8 mouse cellular contexts compared by ENCODE assay signal in the genomic region with DNA sequence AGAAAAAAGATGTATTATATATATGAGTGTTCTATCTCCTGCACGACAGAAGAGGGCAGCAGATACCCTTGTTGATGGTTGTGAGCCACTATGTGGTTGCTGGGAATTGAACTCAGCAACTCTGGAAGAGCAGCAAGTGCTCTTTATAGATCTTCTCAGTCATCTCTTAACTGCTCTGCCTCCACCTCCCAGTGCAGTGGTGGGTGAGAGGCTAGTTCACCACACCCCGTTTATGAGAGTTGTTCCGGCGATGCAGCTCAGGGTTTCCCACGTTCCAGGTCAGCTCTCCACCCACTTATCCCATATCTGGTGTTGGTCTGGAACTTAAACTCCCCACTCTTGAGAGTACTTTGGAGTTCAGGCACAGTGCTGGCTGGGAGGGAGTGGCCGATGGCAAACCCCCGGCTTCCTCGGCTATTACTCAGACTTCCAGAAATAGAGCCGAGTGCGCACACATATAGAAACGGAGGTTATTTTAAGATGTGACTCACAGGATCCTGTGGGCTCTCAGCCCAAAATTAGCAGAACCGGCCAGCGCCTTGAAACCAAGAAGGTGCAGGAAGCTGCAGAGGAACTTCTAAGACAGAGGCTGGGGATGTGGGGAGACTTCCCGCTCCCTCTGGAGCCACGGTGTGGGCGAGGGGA. TPM values are rescaled to one million over a fixed set of nuclear protein-coding genes. Genes with fewer than 3 reads are reported as not detected.
DNase-seq lines count a peak whose midpoint lies in the region; ATAC-seq and TF ChIP-seq lines count a peak whose summit lies in the region.

No protein-coding gene starts in this region.

- peak overlapping the region; percentile 31 for H3K27ac ChIP-seq in cortical plate, adult 2 months (ENCODE audit: insufficient read depth, low read length)
- H3K27ac ChIP-seq in intestine, embryonic 14.5 days (ENCODE audit: low read depth): peak overlapping the region; percentile 69
- no peak overlapping the region for H3K27ac ChIP-seq in midbrain, embryonic 16.5 days (ENCODE audit: low read length)

- no peaks in the 10 kb centered on the region for H3K9me3 ChIP-seq in G1E (replicated peaks)
- no peaks in the 10 kb centered on the region for H3K9me3 ChIP-seq in intestine, embryonic 14.5 days (ENCODE audit: control insufficient read depth, low read length)
- H3K9me3 ChIP-seq in midbrain, embryonic 16.5 days (replicated peaks; ENCODE audit: control insufficient read depth, low read length, poor library complexity, severe bottlenecking): no peaks in the 10 kb centered on the region

- H3K4me1 ChIP-seq in G1E (ENCODE audit: insufficient read depth, low read depth, low read length): peaks cover 41% of the 10 kb centered on the region
- peaks cover 4% of the 10 kb centered on the region; the same call in 1 of the 2 replicates for H3K4me1 ChIP-seq in cortical plate, adult 2 months (ENCODE audit: control insufficient read depth, insufficient read depth, low read length)
- H3K4me1 ChIP-seq in intestine, embryonic 14.5 days (replicated peaks; ENCODE audit: control insufficient read depth, insufficient read depth, low read length): peaks cover 11% of the 10 kb centered on the region
- H3K4me1 ChIP-seq in midbrain, embryonic 16.5 days (ENCODE audit: control insufficient read depth, insufficient read depth, low read length): peaks cover 13% of the 10 kb centered on the region

- H3K4me3 ChIP-seq in G1E (ENCODE audit: low read depth, low read length): peak overlapping the region; percentile 64; the same call in 1 of the 2 replicates
- no peak overlapping the region for H3K4me3 ChIP-seq in cortical plate, adult 2 months (ENCODE audit: insufficient read depth, low read length)
- H3K4me3 ChIP-seq in intestine, embryonic 14.5 days (ENCODE audit: low read depth, low read length): peak overlapping the region; percentile 0
- no peak overlapping the region for H3K4me3 ChIP-seq in midbrain, embryonic 16.5 days (ENCODE audit: low read depth, low read length)

- no peak overlapping the region for H3K9ac ChIP-seq in intestine, embryonic 14.5 days (ENCODE audit: low read length)
- H3K9ac ChIP-seq in midbrain, embryonic 16.5 days (ENCODE audit: low read depth, low read length): peak overlapping the region; percentile 28; the same call in 1 of the 2 replicates

- peak overlapping the region; percentile 47 for H3K4me2 ChIP-seq in intestine, embryonic 14.5 days (ENCODE audit: low read length)
- H3K4me2 ChIP-seq in midbrain, embryonic 16.5 days (ENCODE audit: low read length): peak overlapping the region; percentile 8; the same call in 1 of the 2 replicates

- H3K27me3 ChIP-seq in G1E (ENCODE audit: insufficient read depth, low read length): peaks cover 6% of the 10 kb centered on the region
- H3K27me3 ChIP-seq in intestine, embryonic 14.5 days (replicated peaks; ENCODE audit: control insufficient read depth, insufficient read depth, low read length): no peaks in the 10 kb centered on the region
- H3K27me3 ChIP-seq in midbrain, embryonic 16.5 days (ENCODE audit: control insufficient read depth, insufficient read depth, low read depth, low read length): no peaks in the 10 kb centered on the region; the same call in 1 of the 2 replicates

- H3K36me3 ChIP-seq in G1E (replicated peaks): peaks cover 2% of the 10 kb centered on the region
- H3K36me3 ChIP-seq in intestine, embryonic 14.5 days (ENCODE audit: control insufficient read depth, insufficient read depth, low read length): no peaks in the 10 kb centered on the region
- H3K36me3 ChIP-seq in midbrain, embryonic 16.5 days (ENCODE audit: control insufficient read depth, insufficient read depth, low read length): no peaks in the 10 kb centered on the region

- 6% methylated on average over 16 of the region's 16 CpGs for WGBS in intestine, embryonic 14.5 days
- 16% methylated on average over 16 of the region's 16 CpGs for WGBS in midbrain, embryonic 16.5 days

- no peak for ATAC-seq in G1E (ENCODE audit: extremely low read depth, insufficient number of reproducible peaks, low FRiP score, poor library complexity, severe bottlenecking)
- no peak for ATAC-seq in intestine, embryonic 14.5 days (replicated peaks; ENCODE audit: low FRiP score, low TSS enrichment, low read depth)
- no peak for ATAC-seq in midbrain, embryonic 16.5 days

- intact Hi-C loops in gastrocnemius, postnatal 36 days (cut with DNase I): no loop called here

- DNase-seq in 3T3-L1 (ENCODE audit: low read depth, low spot score) (peak; percentile 98), G1E (ENCODE audit: low spot score) (no peak), liver (peak; percentile 41)
- DNase-seq in gastrocnemius, postnatal 36 days: peak; percentile 48 to 56
- peak; percentile 67 for DNase-seq in intestine, embryonic 14.5 days (ENCODE audit: low spot score)
- DNase-seq in thymus, postnatal 25 days: peak; percentile 40

- no peak for TF ChIP-seq POLR2A in cortical plate, adult 2 months (IDR thresholded peaks at IDR 0.05; ENCODE audit: extremely low read depth, insufficient read depth, low read length)

- no peak for TF ChIP-seq CTCF in G1E (IDR thresholded peaks at IDR 0.05; ENCODE audit: low read depth, low read length)
- peak; percentile 43; the same call in 1 of the 2 replicates for TF ChIP-seq CTCF in cortical plate, adult 2 months (IDR thresholded peaks at IDR 0.05; ENCODE audit: extremely low read depth, insufficient read depth, low read length)

RNA-seq across cellular contexts. Expression of gene Dot1l, which starts 3.7 kb away (rescaled TPM):
- total RNA-seq in G1E (2014; fragmentation: Nextera tagmentation) (95.3 and 105 TPM in 2 replicates), G1E (2017) (8.7 and 9.0 TPM in 2 replicates)
- 118 and 121 TPM in 2 replicates for polyA plus RNA-seq in G1E (2012)
- 45.9 and 47.8 TPM in 2 replicates for polyA plus RNA-seq in cortical plate, adult 2 months (2012; rRNA removed)
- 10 to 100 TPM; 19.2 to 24.8 TPM for total RNA-seq in gastrocnemius, postnatal 36 days (2021)
- 21.1 and 22.7 TPM in 2 replicates for polyA plus RNA-seq in intestine, embryonic 14.5 days (2014; fragmentation: Nextera tagmentation; extraction: Ambion mirVana)
- 17.7 and 17.8 TPM in 2 replicates for polyA plus RNA-seq in midbrain, embryonic 16.5 days (2015; fragmentation: Nextera tagmentation; extraction: Ambion mirVana)

RNA-seq across cellular contexts. Expression of gene Ap3d1, which starts 9.2 kb away (rescaled TPM):
- 121 and 133 TPM in 2 replicates for total RNA-seq in G1E (2014; fragmentation: Nextera tagmentation)
- total RNA-seq in G1E (2017): 72.3 and 88.3 TPM in 2 replicates
- 37.4 and 39.4 TPM in 2 replicates for polyA plus RNA-seq in G1E (2012)
- polyA plus RNA-seq in cortical plate, adult 2 months (2012; rRNA removed): 157 and 159 TPM in 2 replicates
- total RNA-seq in gastrocnemius, postnatal 36 days (2021): 10 to 100 TPM; 23.8 to 25.6 TPM
- polyA plus RNA-seq in intestine, embryonic 14.5 days (2014; fragmentation: Nextera tagmentation; extraction: Ambion mirVana): 74.1 and 77.4 TPM in 2 replicates
- 99.5 and 112 TPM in 2 replicates for polyA plus RNA-seq in midbrain, embryonic 16.5 days (2015; fragmentation: Nextera tagmentation; extraction: Ambion mirVana)

RNA-seq across cellular contexts. Expression of gene Sf3a2, which starts 46.7 kb away (rescaled TPM):
- total RNA-seq in G1E (2014; fragmentation: Nextera tagmentation) (142 and 172 TPM in 2 replicates), G1E (2017) (8.7 and 9.9 TPM in 2 replicates)
- 652 and 920 TPM in 2 replicates for polyA plus RNA-seq in G1E (2012)
- polyA plus RNA-seq in cortical plate, adult 2 months (2012; rRNA removed): 38.9 and 46.1 TPM in 2 replicates
- 10 to 100 TPM; 23.1 to 29.4 TPM for total RNA-seq in gastrocnemius, postnatal 36 days (2021)
- polyA plus RNA-seq in intestine, embryonic 14.5 days (2014; fragmentation: Nextera tagmentation; extraction: Ambion mirVana): 85.4 and 89.3 TPM in 2 replicates
- polyA plus RNA-seq in midbrain, embryonic 16.5 days (2015; fragmentation: Nextera tagmentation; extraction: Ambion mirVana): 57.8 and 60.6 TPM in 2 replicates

RNA-seq across cellular contexts. Expression of gene Plekhj1, which starts 47.1 kb away (rescaled TPM):
- total RNA-seq in G1E (2014; fragmentation: Nextera tagmentation) (122 and 192 TPM in 2 replicates), G1E (2017) (58.1 and 68.0 TPM in 2 replicates)
- 285 and 325 TPM in 2 replicates for polyA plus RNA-seq in G1E (2012)
- polyA plus RNA-seq in cortical plate, adult 2 months (2012; rRNA removed): 59.5 and 62.6 TPM in 2 replicates
- 10 to 100 TPM; 21.6 to 22.5 TPM for total RNA-seq in gastrocnemius, postnatal 36 days (2021)
- polyA plus RNA-seq in intestine, embryonic 14.5 days (2014; fragmentation: Nextera tagmentation; extraction: Ambion mirVana): 125 TPM in 2 replicates
- 121 and 125 TPM in 2 replicates for polyA plus RNA-seq in midbrain, embryonic 16.5 days (2015; fragmentation: Nextera tagmentation; extraction: Ambion mirVana)

RNA-seq across cellular contexts. Expression of gene Izumo4, which starts 49.3 kb away (rescaled TPM):
- total RNA-seq in G1E (2014; fragmentation: Nextera tagmentation) (2.3 and 7.4 TPM in 2 replicates), G1E (2017) (5.9 and 10.3 TPM in 2 replicates)
- 7.5 and 8.2 TPM in 2 replicates for polyA plus RNA-seq in G1E (2012)
- polyA plus RNA-seq in cortical plate, adult 2 months (2012; rRNA removed): 111 and 118 TPM in 2 replicates
- 1 to 10 TPM; 1.2 to 2.7 TPM for total RNA-seq in gastrocnemius, postnatal 36 days (2021)
- polyA plus RNA-seq in intestine, embryonic 14.5 days (2014; fragmentation: Nextera tagmentation; extraction: Ambion mirVana): 15.5 and 15.9 TPM in 2 replicates
- 44.9 and 49.5 TPM in 2 replicates for polyA plus RNA-seq in midbrain, embryonic 16.5 days (2015; fragmentation: Nextera tagmentation; extraction: Ambion mirVana)

Comparison
In these comparisons a context has a peak if more than half of its experiments do, and no peak if none do; other contexts are left out.
1. H3K4me3 ChIP-seq: peak in G1E (single experiment) and intestine, embryonic 14.5 days (single experiment); none in cortical plate, adult 2 months (single experiment) and midbrain, embryonic 16.5 days (single experiment).